Mouse (Mus musculus) cerebellum, adult (tissue): ENCODE results near the gene Sbf2.
A peak's percentile ranks its signal among the peaks of the same experiment; 100 is the strongest.
"Not testable (repeated sequence)": the region's sequence is repeated elsewhere in the genome, so short reads cannot be mapped to it uniquely, and the experiment has no call there.

Source experiments
- ATAC-seq: cut with Nextera tagmentation; 2 replicates; pipeline ENCODE4 v1.9.2; 2017; ENCODE audit warnings: mild to moderate bottlenecking, moderate library complexity, mixed read lengths; ENCODE audit not compliant: insufficient number of reproducible peaks, low FRiP score, low TSS enrichment

Sbf2 gene

GRCm38 (mm10) chr7:110631136-110631888 lies 16.6 kb upstream of the Sbf2 start:
- no peak for ATAC-seq

- ATAC-seq, result peak; percentile 76
Observed at GRCm38 (mm10) chr7:110629892-110630666, 15.4 kb upstream of the Sbf2 start.

GRCm38 (mm10) chr7:110628611-110629354 lies 14.1 kb upstream of the Sbf2 start:
- no peak for ATAC-seq

- no peak for ATAC-seq
Observed at GRCm38 (mm10) chr7:110628273-110628600, 13.5 kb upstream of the Sbf2 start.

- ATAC-seq, result no peak
Observed at GRCm38 (mm10) chr7:110627486-110628272, 13.0 kb upstream of the Sbf2 start, which contains the start of gene Adm. TSS of gene Adm (plus strand) at chr7:110627661.

GRCm38 (mm10) chr7:110627099-110627482 lies 12.4 kb upstream of the Sbf2 start:
- no peak for ATAC-seq

- ATAC-seq, result no peak
Observed at GRCm38 (mm10) chr7:110626186-110627098, 11.7 kb upstream of the Sbf2 start.

GRCm38 (mm10) chr7:110625489-110625888 lies 10.8 kb upstream of the Sbf2 start:
- ATAC-seq, result no peak

- no peak for ATAC-seq
Observed at GRCm38 (mm10) chr7:110624961-110625360, 10.2 kb upstream of the Sbf2 start.

- ATAC-seq, result no peak
Observed at GRCm38 (mm10) chr7:110624067-110624466, 9.3 kb upstream of the Sbf2 start.

GRCm38 (mm10) chr7:110619086-110619611 lies 4.4 kb upstream of the Sbf2 start:
- no peak for ATAC-seq

GRCm38 (mm10) chr7:110615792-110616191 lies 1.1 kb upstream of the Sbf2 start:
- no peak for ATAC-seq

GRCm38 (mm10) chr7:110615151-110615631 lies 469 bp upstream of the Sbf2 start:
- ATAC-seq, result no peak

- ATAC-seq, result no peak
Observed at GRCm38 (mm10) chr7:110613381-110614132, 1.2 kb downstream of the Sbf2 start.

- no peak for ATAC-seq
Observed at GRCm38 (mm10) chr7:110606906-110607305, 7.8 kb downstream of the Sbf2 start.

- ATAC-seq, result no peak
Observed at GRCm38 (mm10) chr7:110605476-110605875, 9.2 kb downstream of the Sbf2 start.

GRCm38 (mm10) chr7:110597141-110597540 lies 17.6 kb downstream of the Sbf2 start:
- no peak for ATAC-seq

- ATAC-seq, result not testable (repeated sequence)
Observed at GRCm38 (mm10) chr7:110593991-110594390, 20.7 kb downstream of the Sbf2 start.
